Mouse (Mus musculus) intestine, embryonic 14.5 days (tissue): ENCODE data around the gene Eif4e3. TPM values are rescaled to one million over a fixed set of nuclear protein-coding genes. Genes with fewer than 3 reads are reported as not detected.

Experiments
- ATAC-seq: fragments of 200-750 bp; cut with Nextera tagmentation; replicated peaks from 2 replicates; pipeline ENCODE4 v1.8.0; 2017; ENCODE audit warnings: low read depth, moderate number of reproducible peaks, moderate TSS enrichment, moderate library complexity; ENCODE audit not compliant: low FRiP score, low TSS enrichment
- DNase-seq: peaks from one replicate; pipeline ENCODE4 v3.0.0-alpha.2; 2018; ENCODE audit warnings: low spot score
- H3K27ac ChIP-seq: fragments of 300-500 bp; sonication (generic); 2 replicates; pipeline ENCODE4 v1.5.1; 2014; ENCODE audit warnings: low read depth, mild to moderate bottlenecking, control low read depth
- H3K27me3 ChIP-seq: fragments of 300-500 bp; sonication (generic); replicated peaks from 2 replicates; pipeline ENCODE4 v1.6.1; 2014; ENCODE audit warnings: low read length, control low read depth; ENCODE audit not compliant: control insufficient read depth, insufficient read depth
- H3K36me3 ChIP-seq: fragments of 300-500 bp; sonication (generic); 2 replicates; pipeline ENCODE4 v1.6.1; 2014; ENCODE audit warnings: low read length, control low read depth; ENCODE audit not compliant: control insufficient read depth, insufficient read depth
- H3K4me1 ChIP-seq: fragments of 300-500 bp; sonication (generic); replicated peaks from 2 replicates; pipeline ENCODE4 v1.6.1; 2014; ENCODE audit warnings: low read length, control low read depth, mixed read lengths; ENCODE audit not compliant: control insufficient read depth, insufficient read depth
- H3K4me2 ChIP-seq: fragments of 300-500 bp; sonication (generic); 2 replicates; pipeline ENCODE4 v1.6.1; 2014; ENCODE audit warnings: low read length
- H3K4me3 ChIP-seq: fragments of 300-500 bp; sonication (generic); 2 replicates; pipeline ENCODE4 v1.5.1; 2014; ENCODE audit warnings: low read depth, low read length, control low read depth, mixed read lengths
- H3K9ac ChIP-seq: fragments of 300-500 bp; sonication (generic); 2 replicates; pipeline ENCODE4 v1.6.1; 2014; ENCODE audit warnings: mild to moderate bottlenecking, low read length
- H3K9me3 ChIP-seq: fragments of 300-500 bp; sonication (generic); 2 replicates; pipeline ENCODE4 v1.6.1; 2016; ENCODE audit warnings: low read length, control low read depth; ENCODE audit not compliant: control insufficient read depth
- WGBS: fragments of 180-500 bp; shearing (Covaris S2); extraction: QIAGEN DNeasy Blood & Tissue Kit; methylation state at CpG from one replicate; pipeline ENCODE4 v1.1.7; 2014; 5-methylcytosine and 5-hydroxymethylcytosine counted together
- polyA plus RNA-seq: library from polyadenylated mRNA; unstranded; fragments of >200 nt; fragmentation: Nextera tagmentation; extraction: Ambion mirVana; gene quantifications from 2 replicates; pipeline ENCODE4 v1.2.1, GENCODE M21; 2014

Eif4e3 gene
- polyA plus RNA-seq, 1 experiment from 2014 or later: 14.5 TPM

DNA sequence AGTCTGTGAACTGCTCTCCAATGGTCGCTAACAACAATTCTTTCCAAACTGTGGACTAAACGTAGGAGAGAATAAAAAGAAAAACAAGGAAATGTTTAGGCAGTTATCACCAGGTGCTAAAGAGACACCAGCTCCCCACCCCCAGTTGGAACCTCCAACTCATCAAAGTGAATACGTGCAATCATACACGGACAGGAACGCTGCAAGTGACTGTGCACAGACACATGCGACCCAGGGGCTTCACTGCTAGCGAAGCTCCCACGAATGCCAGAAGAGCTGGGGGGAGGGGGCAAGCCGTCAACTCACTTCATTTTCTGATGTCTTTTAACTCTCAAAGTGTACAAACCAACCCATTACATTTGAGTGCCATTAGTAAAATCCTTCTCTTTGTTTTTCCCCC is 30.4 kb downstream of the Eif4e3 start:
- 43% methylated on average over 9 of the region's 9 CpGs for WGBS
- H3K27me3 ChIP-seq: no peaks in the 10 kb centered on the region

DNA sequence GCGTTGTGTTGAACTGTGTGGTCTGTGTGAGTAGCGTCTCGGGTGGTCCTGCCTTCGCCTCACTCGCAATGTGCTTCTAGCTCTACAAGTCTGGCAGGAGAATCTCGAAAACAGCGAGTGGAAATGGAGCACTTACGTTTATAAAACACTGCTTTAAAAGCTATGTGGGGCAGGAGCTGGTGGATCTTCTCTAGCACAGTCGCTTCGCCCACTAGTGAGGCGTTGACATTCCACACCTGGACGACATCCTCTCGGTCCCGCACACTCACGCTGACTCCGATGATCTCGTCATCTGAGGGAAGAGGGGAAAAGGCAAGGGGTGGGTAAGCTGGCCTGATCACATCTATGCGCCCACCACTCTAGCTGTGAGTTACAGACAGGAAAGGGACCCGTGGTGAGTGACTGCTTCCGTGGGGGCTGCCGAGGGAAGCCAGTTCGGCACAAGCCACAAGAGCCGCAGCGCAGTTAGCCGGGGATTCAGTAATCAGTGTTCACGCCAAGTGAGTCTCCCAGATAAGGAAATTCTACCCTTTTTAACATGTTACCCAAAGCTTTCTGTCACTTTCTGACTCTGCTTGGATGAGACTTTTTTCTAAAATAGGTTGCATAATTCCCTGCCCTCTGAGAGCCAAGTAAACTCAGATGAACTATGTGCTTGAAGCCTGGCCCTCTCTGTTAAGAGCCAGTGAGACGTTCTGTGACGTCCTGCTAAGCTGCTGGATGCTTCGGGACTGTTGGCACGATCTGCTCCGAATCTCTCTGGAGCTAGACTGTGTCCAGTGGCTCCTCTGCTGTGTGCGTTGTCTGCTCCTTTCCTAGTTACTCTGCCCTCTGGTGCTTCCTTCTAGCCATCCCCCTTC is 34.2 kb downstream of the Eif4e3 start:
- 73% methylated on average over 32 of the region's 32 CpGs for WGBS

More for the DNA sequence above, 30.4 kb downstream of the Eif4e3 start:
- peaks cover 10% of the 10 kb centered on the region for H3K36me3 ChIP-seq
- H3K9ac ChIP-seq: no peak overlapping the region
- H3K4me3 ChIP-seq: no peak overlapping the region
- no peak overlapping the region for H3K4me2 ChIP-seq
- H3K4me1 ChIP-seq: no peaks in the 10 kb centered on the region
- no peak for ATAC-seq
- DNase-seq: no peak
- no peaks in the 10 kb centered on the region for H3K9me3 ChIP-seq
- no peak overlapping the region for H3K27ac ChIP-seq

DNA sequence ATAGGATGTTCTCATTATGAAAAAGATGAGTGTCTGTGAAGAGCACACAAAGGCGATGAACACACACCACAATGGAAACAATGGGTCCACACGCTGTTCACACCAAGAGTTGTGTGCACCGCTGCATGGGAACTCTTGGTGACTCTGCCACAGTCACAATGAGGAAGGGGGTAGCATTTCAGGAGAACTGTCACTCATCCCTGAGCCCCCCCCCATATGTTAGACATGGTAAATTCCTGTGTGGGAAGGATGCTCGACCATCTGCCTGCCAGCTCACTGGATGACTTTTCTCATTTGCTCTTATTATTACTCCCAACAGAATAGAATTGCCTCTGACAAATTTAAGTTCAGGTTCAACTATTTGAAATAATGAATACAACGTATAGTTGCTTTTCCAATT is 34.9 kb downstream of the Eif4e3 start:
- WGBS: 89% methylated on average over 5 of the region's 5 CpGs
- ATAC-seq: no peak
- H3K4me1 ChIP-seq: peaks cover 5% of the 10 kb centered on the region; the same call in 1 of the 2 replicates
- no peak overlapping the region for H3K4me2 ChIP-seq
- H3K36me3 ChIP-seq: peaks cover 4% of the 10 kb centered on the region; the same call in 1 of the 2 replicates
- H3K27ac ChIP-seq: no peak overlapping the region
- DNase-seq: no peak
- no peak overlapping the region for H3K9ac ChIP-seq
- H3K9me3 ChIP-seq: no peaks in the 10 kb centered on the region
- no peaks in the 10 kb centered on the region for H3K27me3 ChIP-seq
- no peak overlapping the region for H3K4me3 ChIP-seq

More for the DNA sequence above, 34.2 kb downstream of the Eif4e3 start:
- H3K27ac ChIP-seq: no peak overlapping the region
- no peak overlapping the region for H3K4me3 ChIP-seq
- no peak overlapping the region for H3K4me2 ChIP-seq
- ATAC-seq: no peak
- peaks cover 4% of the 10 kb centered on the region; the same call in 1 of the 2 replicates for H3K36me3 ChIP-seq
- peaks cover 2% of the 10 kb centered on the region; the same call in 1 of the 2 replicates for H3K4me1 ChIP-seq
- H3K27me3 ChIP-seq: no peaks in the 10 kb centered on the region
- no peak for DNase-seq
- no peaks in the 10 kb centered on the region for H3K9me3 ChIP-seq
- H3K9ac ChIP-seq: no peak overlapping the region

DNA sequence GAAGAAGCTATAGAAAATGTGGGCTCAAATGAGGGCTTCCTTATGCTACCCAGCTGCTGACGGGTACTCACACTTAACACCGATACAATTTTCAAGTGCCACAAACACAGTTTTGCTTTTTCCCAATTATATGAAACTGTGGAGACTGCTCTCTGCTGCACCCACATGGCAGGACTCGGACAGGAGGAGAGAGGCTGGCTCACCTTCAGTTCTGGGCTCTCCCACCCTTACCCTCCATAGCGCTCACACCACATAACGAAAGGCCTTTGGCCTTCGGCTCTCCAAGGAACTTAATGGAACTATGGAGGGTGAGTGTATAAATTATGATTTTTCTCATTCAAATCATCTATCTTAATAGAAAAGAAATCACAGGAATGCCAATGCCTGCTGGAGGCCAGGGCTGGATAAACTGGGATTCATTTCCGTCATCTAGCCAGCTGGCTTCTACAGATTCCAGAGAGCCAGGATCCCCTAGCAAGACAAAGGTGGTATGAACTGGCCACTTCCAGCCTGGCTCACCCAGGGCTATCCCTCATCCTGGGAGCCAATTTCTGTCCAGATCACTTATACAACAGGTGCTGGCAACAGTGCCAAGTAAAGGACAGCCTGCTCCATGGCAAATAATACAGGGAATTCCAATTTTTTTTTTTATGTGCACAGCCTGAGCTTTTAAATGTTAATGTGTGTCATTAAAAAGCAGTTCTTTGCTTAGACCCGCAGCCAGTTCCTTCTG is 36.7 kb downstream of the Eif4e3 start:
- Histone ChIP-seq H3K9ac (no peak overlapping the region), H3K27ac (no peak overlapping the region), H3K4me1 (peaks cover 5% of the 10 kb centered on the region; the same call in 1 of the 2 replicates), H3K4me2 (no peak overlapping the region), H3K36me3 (peaks cover 4% of the 10 kb centered on the region; the same call in 1 of the 2 replicates), H3K27me3 (no peaks in the 10 kb centered on the region), H3K4me3 (no peak overlapping the region), H3K9me3 (no peaks in the 10 kb centered on the region)
- DNase-seq: no peak
- 83% methylated on average over 8 of the region's 8 CpGs for WGBS
- no peak for ATAC-seq

DNA sequence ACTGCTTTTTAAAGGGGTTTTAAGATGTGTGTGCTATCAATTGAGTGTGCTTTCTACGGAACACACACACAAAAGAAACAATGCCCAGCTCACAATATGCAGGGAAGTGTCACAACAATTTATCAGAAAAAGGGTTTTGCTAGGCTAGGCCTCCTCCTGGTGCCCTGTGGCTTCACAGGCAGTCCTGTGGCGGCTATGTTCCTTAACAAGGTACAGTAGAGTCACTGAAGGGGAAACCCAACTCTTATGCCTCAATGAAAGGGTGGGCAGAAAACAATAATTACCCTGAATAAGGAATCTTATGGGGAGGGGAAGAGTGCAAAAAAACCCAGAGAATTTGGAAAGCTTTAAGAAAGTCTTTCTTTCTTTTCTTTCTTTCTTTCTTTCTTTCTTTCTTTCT is 40.2 kb downstream of the Eif4e3 start:
- no peak for DNase-seq
- Histone ChIP-seq H3K27ac (no peak overlapping the region), H3K4me3 (no peak overlapping the region), H3K27me3 (no peaks in the 10 kb centered on the region), H3K4me1 (peaks cover 5% of the 10 kb centered on the region; the same call in 1 of the 2 replicates), H3K4me2 (no peak overlapping the region), H3K36me3 (peaks cover 4% of the 10 kb centered on the region; the same call in 1 of the 2 replicates), H3K9ac (no peak overlapping the region), H3K9me3 (no peaks in the 10 kb centered on the region)
- ATAC-seq: no peak
- 89% methylated on average over 2 of the region's 2 CpGs for WGBS

DNA sequence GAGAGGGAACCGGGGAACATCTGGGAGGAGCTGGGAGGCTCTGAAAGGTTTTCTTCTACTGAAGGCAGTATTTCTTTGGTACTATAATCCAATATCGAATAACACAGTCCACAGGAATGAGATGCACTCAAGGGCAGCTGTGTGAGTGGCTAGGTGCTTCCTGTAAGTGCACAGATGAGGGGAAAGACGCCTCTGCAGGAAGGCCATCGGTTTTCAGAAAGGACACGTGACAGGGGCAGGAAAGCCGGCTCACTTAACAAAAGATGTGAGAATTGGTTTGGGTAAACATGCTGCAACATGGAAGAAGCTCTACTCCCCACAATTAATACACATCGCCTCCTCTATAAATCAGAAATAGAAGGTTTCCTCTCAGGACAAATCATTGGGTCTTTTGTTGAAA is 40.8 kb downstream of the Eif4e3 start:
- WGBS: 42% methylated on average over 7 of the region's 7 CpGs
- Histone ChIP-seq H3K27me3 (no peaks in the 10 kb centered on the region), H3K9me3 (no peaks in the 10 kb centered on the region), H3K9ac (no peak overlapping the region), H3K4me1 (peaks cover 5% of the 10 kb centered on the region; the same call in 1 of the 2 replicates), H3K27ac (no peak overlapping the region), H3K4me2 (no peak overlapping the region), H3K4me3 (no peak overlapping the region), H3K36me3 (peaks cover 4% of the 10 kb centered on the region; the same call in 1 of the 2 replicates)
- DNase-seq (no peak), ATAC-seq (no peak)

DNA sequence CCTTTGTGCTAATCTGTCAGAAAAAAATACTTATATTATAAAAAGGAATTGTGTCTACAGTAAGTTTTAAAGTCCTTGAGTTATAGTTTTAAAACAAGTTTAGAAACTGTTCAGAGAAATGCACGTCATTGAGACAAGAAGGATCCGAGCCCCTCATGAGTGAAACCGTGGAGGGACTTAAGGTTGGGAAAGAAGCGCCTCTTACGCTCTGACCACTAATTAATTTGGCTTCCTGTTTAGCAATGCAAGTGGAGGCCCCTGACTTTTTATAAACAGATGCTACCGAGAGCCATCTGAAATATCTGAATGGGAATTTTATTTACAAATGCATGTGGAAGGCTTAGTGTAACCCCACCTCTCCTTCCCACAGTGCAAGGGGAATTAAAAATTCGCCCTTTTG is 41.3 kb downstream of the Eif4e3 start:
- no peaks in the 10 kb centered on the region for H3K9me3 ChIP-seq
- DNase-seq (no peak), ATAC-seq (no peak)
- no peaks in the 10 kb centered on the region for H3K27me3 ChIP-seq
- H3K4me2 ChIP-seq: no peak overlapping the region
- no peak overlapping the region for H3K9ac ChIP-seq
- 58% methylated on average over 7 of the region's 7 CpGs for WGBS
- no peak overlapping the region for H3K4me3 ChIP-seq
- H3K4me1 ChIP-seq: peaks cover 5% of the 10 kb centered on the region; the same call in 1 of the 2 replicates
- H3K36me3 ChIP-seq: peaks cover 4% of the 10 kb centered on the region; the same call in 1 of the 2 replicates
- H3K27ac ChIP-seq: no peak overlapping the region

DNA sequence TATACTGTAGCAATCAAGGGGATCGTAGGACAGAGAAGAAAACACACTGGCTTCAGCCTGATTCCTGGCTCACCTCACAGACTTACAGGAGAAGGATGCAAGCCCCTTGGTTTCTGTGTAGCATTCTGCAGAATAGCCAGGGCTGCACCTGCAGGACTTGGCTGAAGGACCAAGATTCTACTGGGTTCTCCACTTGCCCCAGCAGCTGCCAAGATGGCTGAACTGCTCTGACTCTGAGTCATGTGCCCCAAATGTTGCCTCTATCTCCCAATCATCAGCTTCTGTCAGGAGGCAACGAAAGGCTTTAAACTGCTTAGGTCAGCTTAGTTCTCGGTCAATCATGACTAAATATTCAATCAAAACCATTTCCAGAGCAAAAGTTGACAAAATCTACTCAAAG is 42.0 kb downstream of the Eif4e3 start:
- no peak overlapping the region for H3K9ac ChIP-seq
- no peaks in the 10 kb centered on the region for H3K27me3 ChIP-seq
- no peak overlapping the region for H3K4me3 ChIP-seq
- H3K4me1 ChIP-seq: peaks cover 6% of the 10 kb centered on the region; the same call in 1 of the 2 replicates
- no peak for ATAC-seq
- no peak overlapping the region for H3K27ac ChIP-seq
- H3K9me3 ChIP-seq: no peaks in the 10 kb centered on the region
- no peak for DNase-seq
- no peak overlapping the region for H3K4me2 ChIP-seq
- peaks cover under 1% of the 10 kb centered on the region; the same call in 1 of the 2 replicates for H3K36me3 ChIP-seq
- WGBS: 87% methylated on average over 3 of the region's 3 CpGs
